Mouse (Mus musculus): ENCODE measurements around the gene Fam217a.

The Fam217a gene

DNA sequence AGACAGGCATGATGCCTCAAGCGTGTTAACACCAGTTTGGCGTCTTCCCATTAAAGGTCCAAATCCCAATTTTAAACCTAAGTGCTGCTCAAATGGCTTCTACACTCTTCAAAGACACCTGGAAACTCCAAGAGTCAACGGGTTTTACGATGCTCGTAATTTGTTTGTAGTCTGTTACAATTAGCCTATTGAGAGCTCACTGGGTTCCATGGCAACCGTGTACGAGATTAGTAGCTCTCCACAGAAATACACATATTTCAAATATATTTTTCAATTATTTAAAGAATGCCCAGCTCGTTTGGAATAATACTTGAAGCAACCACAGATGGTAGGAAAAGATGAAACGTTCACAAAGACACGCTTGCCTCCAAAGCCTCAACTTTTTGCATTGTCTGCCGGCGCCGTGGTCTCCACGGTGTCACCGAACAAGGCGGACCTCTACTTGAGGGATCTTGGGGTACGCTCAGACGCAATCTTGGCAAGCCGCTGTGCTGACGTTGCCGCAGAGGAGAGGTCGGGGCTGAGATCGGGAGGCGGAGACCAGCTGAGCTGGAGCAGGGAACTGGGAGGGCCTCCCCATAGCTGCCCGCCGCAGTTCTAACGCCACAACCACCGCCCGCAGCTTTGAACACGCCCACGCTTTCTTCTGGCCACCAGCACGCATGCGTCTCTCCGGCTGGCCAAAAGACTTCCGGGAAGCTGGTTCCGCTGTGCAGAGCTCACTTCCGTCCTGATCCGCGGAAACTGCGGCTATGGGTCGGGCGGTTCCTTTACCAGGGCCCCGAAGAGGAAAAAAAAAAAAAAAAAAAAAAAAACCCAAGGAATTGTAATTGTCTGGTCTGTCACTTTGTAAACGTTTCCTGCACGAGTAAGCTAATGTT is 50.1 kb downstream of the Fam217a start:
- DNase-seq = peak; percentile 87 to 91

DNA sequence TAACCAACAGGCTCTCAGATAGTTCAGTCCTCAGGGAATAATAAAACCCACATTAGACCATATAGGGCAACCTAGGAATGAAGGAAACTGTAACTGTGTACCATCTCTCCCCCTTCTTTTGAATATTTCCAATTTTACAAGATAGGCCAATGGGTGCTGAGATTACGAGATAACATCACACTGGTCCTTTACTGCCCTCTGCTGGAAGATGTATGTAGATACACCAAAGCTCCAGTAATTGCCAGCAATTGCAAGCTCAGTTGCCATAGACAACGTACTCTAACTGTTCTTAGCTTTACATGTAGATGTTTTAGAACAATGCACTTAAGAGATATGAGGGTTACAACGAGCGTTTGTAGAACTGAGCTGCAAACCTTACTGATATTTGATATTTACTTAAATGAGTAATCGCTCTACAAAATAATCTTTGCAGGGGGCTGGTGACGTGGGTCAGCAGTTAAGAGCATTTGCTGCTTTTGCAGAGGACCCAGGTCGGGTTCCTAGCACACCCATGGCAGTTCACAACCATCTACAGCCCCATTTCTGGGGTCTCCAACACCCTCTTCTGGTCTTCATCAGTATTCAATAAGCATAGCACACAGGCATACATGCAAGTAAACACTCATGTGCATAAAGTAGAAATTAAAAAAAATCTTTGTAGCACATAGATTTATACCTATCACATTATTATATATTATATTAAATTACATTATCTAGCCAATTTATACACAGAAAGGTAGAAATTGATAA is 59.5 kb downstream of the Fam217a start:
- no peak for DNase-seq

DNA sequence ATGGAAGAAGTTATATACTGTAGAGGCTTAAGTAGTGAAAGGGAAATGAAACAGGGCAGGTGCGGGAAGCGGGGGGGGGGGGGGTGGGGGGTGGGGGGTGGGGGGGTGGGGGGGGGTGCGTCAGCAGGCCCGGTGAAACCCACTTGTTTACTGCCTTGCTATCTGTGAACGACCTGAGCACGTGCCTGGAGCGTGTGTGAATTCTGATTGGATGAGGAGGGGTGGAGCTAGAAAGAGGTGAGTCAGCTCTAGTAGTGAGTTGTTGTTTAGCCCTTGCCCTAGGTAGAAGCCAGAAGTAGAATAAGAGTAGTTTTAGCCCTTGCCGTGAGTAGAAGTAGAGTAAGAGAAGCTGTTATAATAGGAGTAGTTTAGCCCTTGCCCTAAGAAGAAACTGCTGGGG is 62.9 kb downstream of the Fam217a start:
- DNase-seq = peak in 1 of 2 experiments; percentile 14
